19 mouse cellular contexts compared by ENCODE assay signal in the genomic region with DNA sequence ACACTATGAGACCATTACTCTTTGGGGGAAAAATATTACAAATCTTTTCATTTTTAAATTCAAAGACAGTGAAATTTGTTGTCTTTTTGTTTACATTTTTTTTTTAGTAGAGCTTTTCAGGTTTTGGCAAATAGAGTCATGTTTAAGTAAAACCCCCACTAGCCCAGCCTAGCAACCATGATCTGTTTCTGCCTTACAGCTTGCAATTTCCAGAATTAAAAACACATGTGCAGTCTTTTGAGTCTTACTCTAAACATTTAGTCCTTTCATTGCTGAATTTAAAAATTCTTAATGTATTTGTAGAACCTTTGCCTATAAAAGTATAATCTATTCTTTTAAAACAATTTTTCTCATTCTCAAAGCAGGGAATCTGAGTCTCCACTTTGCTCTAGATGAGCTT. TPM values are rescaled to one million over a fixed set of nuclear protein-coding genes. Genes with fewer than 3 reads are reported as not detected.
"Had no signal": no experiment of that assay in that cellular context is flagged by ENCODE, and none has a peak within 500 bp of the region (broad histone marks: within the 10 kb centered on the region; RNA-seq: fewer than 3 reads in every experiment).

No protein-coding gene starts in this region.

- DNase-seq: lung, adult 2 months; lung, postnatal 14 days; lung, postnatal 36 days; right cerebral cortex, postnatal 14 days; thymus, adult 2 months; thymus, postnatal 25 days; thymus, postnatal 4 days had no signal

- H3K9me3 ChIP-seq: lung, embryonic 15.5 days; megakaryocyte, embryonic 14.5 days; midbrain, embryonic 13.5 days; midbrain, embryonic 15.5 days; neural tube, embryonic 12.5 days; stomach, embryonic 15.5 days had no signal

- H3K27ac ChIP-seq: lung, embryonic 15.5 days; macrophage; midbrain, embryonic 13.5 days; midbrain, embryonic 15.5 days; neural tube, embryonic 12.5 days; stomach, embryonic 15.5 days; stomach, postnatal 0 days had no signal

- H3K27me3 ChIP-seq: lung, embryonic 15.5 days; megakaryocyte, embryonic 14.5 days; midbrain, embryonic 13.5 days; midbrain, embryonic 15.5 days; neural tube, embryonic 12.5 days; stomach, embryonic 15.5 days had no signal

- H3K9ac ChIP-seq: lung, embryonic 15.5 days; midbrain, embryonic 13.5 days; midbrain, embryonic 15.5 days; neural tube, embryonic 12.5 days; stomach, embryonic 15.5 days had no signal

- ATAC-seq: lung, postnatal 0 days; midbrain, embryonic 13.5 days; midbrain, embryonic 15.5 days had no signal

- H3K4me3 ChIP-seq: lung, embryonic 15.5 days; megakaryocyte, embryonic 14.5 days; midbrain, embryonic 13.5 days; midbrain, embryonic 15.5 days; neural tube, embryonic 12.5 days; stomach, embryonic 15.5 days had no signal

- H3K4me1 ChIP-seq: lung, embryonic 15.5 days; megakaryocyte, embryonic 14.5 days; midbrain, embryonic 13.5 days; midbrain, embryonic 15.5 days; neural tube, embryonic 12.5 days; stomach, embryonic 15.5 days had no signal

- H3K4me2 ChIP-seq: lung, embryonic 15.5 days; midbrain, embryonic 11.5 days; midbrain, embryonic 13.5 days; midbrain, embryonic 15.5 days; neural tube, embryonic 12.5 days; stomach, embryonic 15.5 days had no signal

RNA-seq across cellular contexts. Expression of a gene that starts 34.5 kb away (rescaled TPM):
- polyA plus RNA-seq: lung, embryonic 15.5 days; lung, postnatal 0 days; midbrain, embryonic 11.5 days; midbrain, embryonic 13.5 days; midbrain, embryonic 15.5 days; midbrain, postnatal 0 days; neural tube, embryonic 12.5 days; neural tube, embryonic 14.5 days; stomach, embryonic 15.5 days; stomach, postnatal 0 days had no signal
